Mouse (Mus musculus) lung, embryonic 16.5 days (tissue): ENCODE data around the gene Plekho1. TPM values are rescaled to one million over a fixed set of nuclear protein-coding genes. Genes with fewer than 3 reads are reported as not detected.

Experiments
- ATAC-seq: fragments of 200-750 bp; cut with Nextera tagmentation; 2 replicates; pipeline ENCODE4 v1.8.0; 2017; ENCODE audit warnings: low read depth, mild to moderate bottlenecking, moderate library complexity
- H3K27ac ChIP-seq: fragments of 300-500 bp; sonication (generic); 2 replicates; pipeline ENCODE4 v1.5.1; 2014; ENCODE audit warnings: mild to moderate bottlenecking, control low read depth, low read length
- H3K27me3 ChIP-seq: fragments of 300-500 bp; sonication (generic); 2 replicates; pipeline ENCODE4 v1.6.1; 2014; ENCODE audit warnings: low read depth, low read length, mixed read lengths; ENCODE audit not compliant: control insufficient read depth, insufficient read depth
- H3K36me3 ChIP-seq: fragments of 300-500 bp; sonication (generic); 2 replicates; pipeline ENCODE4 v1.6.1; 2014; ENCODE audit warnings: low read length; ENCODE audit not compliant: control insufficient read depth, insufficient read depth
- H3K4me1 ChIP-seq: fragments of 300-500 bp; sonication (generic); replicated peaks from 2 replicates; pipeline ENCODE4 v1.6.1; 2014; ENCODE audit warnings: low read length, mixed read lengths; ENCODE audit not compliant: control insufficient read depth, insufficient read depth
- H3K4me2 ChIP-seq: fragments of 300-500 bp; sonication (generic); 2 replicates; pipeline ENCODE4 v1.6.1; 2014; ENCODE audit warnings: low read depth, low read length, control low read depth
- H3K4me3 ChIP-seq: fragments of 300-500 bp; sonication (generic); 2 replicates; pipeline ENCODE4 v1.5.1; 2014; ENCODE audit warnings: mild to moderate bottlenecking, low read length, control low read depth
- H3K9ac ChIP-seq: fragments of 300-500 bp; sonication (generic); 2 replicates; pipeline ENCODE4 v1.6.1; 2014; ENCODE audit warnings: low read length, control low read depth
- H3K9me3 ChIP-seq: fragments of 300-500 bp; sonication (generic); 2 replicates; pipeline ENCODE4 v1.6.1; 2016; ENCODE audit warnings: low read length; ENCODE audit not compliant: control insufficient read depth
- WGBS: fragments of 180-500 bp; shearing (Covaris S2); extraction: QIAGEN DNeasy Blood & Tissue Kit; methylation state at CpG from one replicate; pipeline ENCODE4 v1.1.7; 2014; 5-methylcytosine and 5-hydroxymethylcytosine counted together
- polyA plus RNA-seq: library from polyadenylated mRNA; unstranded; fragments of >200 nt; fragmentation: Nextera tagmentation; extraction: Ambion mirVana; gene quantifications from 2 replicates; pipeline ENCODE4 v1.2.1, GENCODE M21; 2015

Gene Plekho1
- polyA plus RNA-seq, 1 experiment from 2014 or later = 25.3 TPM

DNA sequence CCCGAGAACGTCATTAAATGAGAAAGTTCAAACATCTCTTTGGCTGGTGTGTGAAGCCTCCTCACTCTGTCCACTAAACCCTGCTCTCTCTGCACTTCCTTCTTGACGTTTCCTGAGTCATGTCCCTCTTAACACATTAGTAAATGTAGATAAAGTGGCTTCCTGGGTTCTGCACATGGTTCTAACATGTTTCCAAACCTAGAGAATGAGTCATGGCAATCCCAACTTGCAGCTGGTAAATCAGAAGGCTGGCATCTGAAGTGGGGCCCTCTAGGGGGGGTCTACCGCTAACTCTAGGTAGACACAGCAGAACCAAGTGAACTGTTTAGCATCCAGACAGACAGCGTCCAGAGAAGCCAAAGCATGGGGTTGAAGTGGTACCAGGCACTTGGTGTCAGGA is 21.7 kb upstream of the Plekho1 start:
- H3K9ac ChIP-seq = no peak overlapping the region
- no peaks in the 10 kb centered on the region for H3K9me3 ChIP-seq
- no peak overlapping the region for H3K27ac ChIP-seq
- ATAC-seq = no peak
- no peaks in the 10 kb centered on the region for H3K27me3 ChIP-seq
- H3K4me2 ChIP-seq = no peak overlapping the region
- H3K36me3 ChIP-seq = no peaks in the 10 kb centered on the region
- H3K4me1 ChIP-seq = no peaks in the 10 kb centered on the region
- WGBS = 61% methylated on average over 5 of the region's 5 CpGs
- no peak overlapping the region for H3K4me3 ChIP-seq

DNA sequence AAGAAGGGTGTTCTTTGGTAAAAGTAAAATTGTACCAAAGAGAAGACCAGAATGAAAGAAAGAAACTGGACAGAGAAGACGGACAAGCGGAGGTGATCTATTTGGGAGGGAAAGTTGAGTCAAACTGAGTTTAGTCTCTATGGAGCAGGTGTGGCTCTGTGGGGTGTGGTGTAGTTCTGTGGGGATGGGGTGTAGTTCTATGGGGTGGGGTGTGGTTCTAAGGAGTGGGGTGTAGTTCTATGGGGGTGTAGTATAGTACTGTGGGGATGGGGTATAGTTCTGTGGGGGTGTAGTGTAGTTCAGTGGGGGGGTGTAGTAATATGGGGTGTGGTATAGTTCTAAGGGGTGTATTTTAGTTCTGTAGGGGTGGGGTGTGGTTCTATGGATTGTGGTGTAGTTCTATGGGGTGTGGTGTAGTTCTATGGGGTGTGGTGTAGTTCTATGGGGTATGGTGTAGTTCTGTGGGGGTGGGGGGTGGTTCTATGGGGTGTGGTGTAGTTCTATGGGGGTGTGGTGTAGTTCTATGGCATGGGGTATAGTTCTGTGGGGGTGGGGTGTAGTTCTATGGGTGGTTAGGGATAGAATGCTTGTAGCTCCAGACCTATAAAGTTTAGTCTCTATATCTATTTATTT is 20.6 kb upstream of the Plekho1 start:
- no peaks in the 10 kb centered on the region for H3K4me1 ChIP-seq
- no peaks in the 10 kb centered on the region for H3K36me3 ChIP-seq
- H3K9ac ChIP-seq = no peak overlapping the region
- no peak for ATAC-seq
- no peak overlapping the region for H3K27ac ChIP-seq
- no peak overlapping the region for H3K4me2 ChIP-seq
- no peaks in the 10 kb centered on the region for H3K9me3 ChIP-seq
- H3K4me3 ChIP-seq = no peak overlapping the region
- no peaks in the 10 kb centered on the region for H3K27me3 ChIP-seq
- WGBS = 81% methylated on average over 2 of the region's 2 CpGs

DNA sequence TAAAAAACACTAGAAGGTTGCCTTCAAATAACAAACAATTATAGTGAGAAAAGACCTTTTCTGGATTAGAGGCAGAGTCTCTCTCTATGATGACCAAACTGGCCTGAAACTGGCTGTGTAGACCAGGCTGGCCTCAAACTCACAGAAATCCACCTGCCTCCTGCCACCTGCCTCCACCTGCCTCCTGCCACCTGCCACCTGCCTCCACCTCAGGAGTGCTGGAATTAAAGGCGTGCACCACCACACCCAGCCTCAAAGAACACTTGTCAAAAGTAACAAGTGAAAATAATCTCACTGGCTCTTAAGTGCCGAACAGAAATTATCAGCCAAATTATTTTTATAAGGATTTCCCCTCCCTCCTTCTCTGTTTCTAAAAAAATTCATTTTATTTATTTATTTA is 19.9 kb upstream of the Plekho1 start:
- no peaks in the 10 kb centered on the region for H3K36me3 ChIP-seq
- H3K27ac ChIP-seq = no peak overlapping the region
- no peaks in the 10 kb centered on the region for H3K27me3 ChIP-seq
- no peak overlapping the region for H3K4me2 ChIP-seq
- WGBS = 62% methylated on average over 2 of the region's 2 CpGs
- H3K9ac ChIP-seq = no peak overlapping the region
- no peak overlapping the region for H3K4me3 ChIP-seq
- no peaks in the 10 kb centered on the region for H3K4me1 ChIP-seq
- no peaks in the 10 kb centered on the region for H3K9me3 ChIP-seq
- no peak for ATAC-seq

GRCm38 (mm10) chr3:96012805-96013204 is 17.0 kb upstream of the Plekho1 start:
- no peak for ATAC-seq

DNA sequence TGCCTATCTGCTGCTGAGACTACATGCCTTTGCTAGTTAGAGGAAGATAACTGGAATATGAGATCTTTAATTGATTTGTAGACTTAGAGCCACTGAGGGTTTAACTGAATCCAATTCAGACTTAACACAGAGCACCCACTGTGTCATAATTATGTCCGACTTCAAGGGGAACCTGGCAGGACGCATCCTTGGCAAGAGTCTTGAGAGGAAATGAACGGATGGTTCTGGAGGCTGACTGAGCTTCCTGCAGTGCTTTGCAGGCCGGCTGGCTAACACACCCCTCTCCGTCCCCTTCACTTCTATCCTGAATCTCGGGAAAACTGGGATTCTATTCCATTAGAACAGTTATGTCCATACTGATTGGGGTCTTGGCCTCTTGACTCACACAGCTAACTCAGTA is 12.7 kb upstream of the Plekho1 start:
- WGBS = 72% methylated on average over 6 of the region's 6 CpGs
- Histone ChIP-seq H3K27me3 (no peaks in the 10 kb centered on the region), H3K36me3 (no peaks in the 10 kb centered on the region), H3K4me1 (no peaks in the 10 kb centered on the region), H3K4me3 (no peak overlapping the region), H3K4me2 (no peak overlapping the region), H3K9ac (no peak overlapping the region), H3K27ac (no peak overlapping the region), H3K9me3 (no peaks in the 10 kb centered on the region)
- ATAC-seq = no peak

More at GRCm38 (mm10) chr3:96012805-96013204, 17.0 kb upstream of the Plekho1 start:
- Histone ChIP-seq H3K9me3 (no peaks in the 10 kb centered on the region), H3K9ac (no peak overlapping the region), H3K4me1 (no peaks in the 10 kb centered on the region), H3K4me2 (no peak overlapping the region), H3K27ac (no peak overlapping the region), H3K4me3 (no peak overlapping the region), H3K27me3 (no peaks in the 10 kb centered on the region), H3K36me3 (no peaks in the 10 kb centered on the region)
- WGBS = 58% methylated on average over 5 of the region's 5 CpGs

- Histone ChIP-seq H3K36me3 (no peaks in the 10 kb centered on the region), H3K4me2 (no peak overlapping the region), H3K9ac (no peak overlapping the region), H3K4me3 (no peak overlapping the region), H3K27ac (no peak overlapping the region), H3K27me3 (no peaks in the 10 kb centered on the region), H3K9me3 (no peaks in the 10 kb centered on the region), H3K4me1 (peaks cover 7% of the 10 kb centered on the region)
- 98% methylated on average over 1 of the region's 1 CpGs for WGBS
- no peak for ATAC-seq
Observed at GRCm38 (mm10) chr3:96001560-96001959, 5.8 kb upstream of the Plekho1 start.

GRCm38 (mm10) chr3:96000921-96001501 is 5.2 kb upstream of the Plekho1 start:
- Histone ChIP-seq H3K9me3 (no peaks in the 10 kb centered on the region), H3K4me3 (no peak overlapping the region), H3K4me1 (peaks cover 9% of the 10 kb centered on the region), H3K27me3 (no peaks in the 10 kb centered on the region), H3K9ac (no peak overlapping the region), H3K36me3 (no peaks in the 10 kb centered on the region), H3K4me2 (no peak overlapping the region), H3K27ac (no peak overlapping the region)
- 68% methylated on average over 9 of the region's 9 CpGs for WGBS
- ATAC-seq = no peak

- Histone ChIP-seq H3K27me3 (no peaks in the 10 kb centered on the region; the same call in 1 of the 2 replicates), H3K9ac (no peak overlapping the region), H3K36me3 (no peaks in the 10 kb centered on the region), H3K4me2 (no peak overlapping the region), H3K9me3 (no peaks in the 10 kb centered on the region), H3K4me1 (peaks cover 9% of the 10 kb centered on the region), H3K4me3 (no peak overlapping the region), H3K27ac (no peak overlapping the region)
- WGBS = 60% methylated on average over 14 of the region's 14 CpGs
- no peak for ATAC-seq
Observed at GRCm38 (mm10) chr3:96000080-96000632, 4.4 kb upstream of the Plekho1 start.

GRCm38 (mm10) chr3:95999308-96000079 is 3.7 kb upstream of the Plekho1 start:
- peaks cover 9% of the 10 kb centered on the region for H3K4me1 ChIP-seq
- no peak overlapping the region for H3K9ac ChIP-seq
- H3K4me3 ChIP-seq = no peak overlapping the region
- no peak overlapping the region for H3K4me2 ChIP-seq
- 71% methylated on average over 12 of the region's 12 CpGs for WGBS
- H3K27me3 ChIP-seq = no peaks in the 10 kb centered on the region; the same call in 1 of the 2 replicates
- no peak for ATAC-seq
- H3K36me3 ChIP-seq = no peaks in the 10 kb centered on the region
- H3K9me3 ChIP-seq = no peaks in the 10 kb centered on the region
- H3K27ac ChIP-seq = no peak overlapping the region
